Mouse (Mus musculus) forebrain, embryonic 16.5 days (tissue): Measurements from ENCODE around the gene Lrrc8c. TPM values are rescaled to one million over a fixed set of nuclear protein-coding genes. Genes with fewer than 3 reads are reported as not detected.
"Not testable (repeated sequence)": the region's sequence is repeated elsewhere in the genome, so short reads cannot be mapped to it uniquely, and the experiment has no call there.

ENCODE experiments used
- ATAC-seq: fragments of 200-750 bp; cut with Nextera tagmentation; 2 replicates; pipeline ENCODE4 v1.8.0; 2017; ENCODE audit warnings: mild to moderate bottlenecking, moderate library complexity
- H3K27ac ChIP-seq: fragments of 300-500 bp; sonication (generic); 2 replicates; pipeline ENCODE4 v1.5.1; 2014; ENCODE audit warnings: low read length, control low read depth
- H3K27me3 ChIP-seq: fragments of 300-500 bp; sonication (generic); replicated peaks from 2 replicates; pipeline ENCODE4 v1.6.1; 2014; ENCODE audit warnings: low read length; ENCODE audit not compliant: control insufficient read depth, insufficient read depth
- H3K36me3 ChIP-seq: fragments of 300-500 bp; sonication (generic); 2 replicates; pipeline ENCODE4 v1.6.1; 2014; ENCODE audit not compliant: control insufficient read depth, insufficient read depth
- H3K4me1 ChIP-seq: fragments of 300-500 bp; sonication (generic); replicated peaks from 2 replicates; pipeline ENCODE4 v1.6.1; 2014; ENCODE audit warnings: low read length; ENCODE audit not compliant: control insufficient read depth, insufficient read depth
- H3K4me2 ChIP-seq: fragments of 300-500 bp; sonication (generic); 2 replicates; pipeline ENCODE4 v1.6.1; 2014; ENCODE audit warnings: mild to moderate bottlenecking, low read length, control low read depth
- H3K4me3 ChIP-seq: fragments of 300-500 bp; sonication (generic); replicated peaks from 2 replicates; pipeline ENCODE4 v1.5.1; 2014; ENCODE audit warnings: mild to moderate bottlenecking, low read length, control low read depth
- H3K9ac ChIP-seq: fragments of 300-500 bp; sonication (generic); replicated peaks from 2 replicates; pipeline ENCODE4 v1.6.1; 2014; ENCODE audit warnings: low read depth, low read length, control low read depth
- H3K9me3 ChIP-seq: fragments of 300-500 bp; sonication (generic); 2 replicates; pipeline ENCODE4 v1.6.1; 2016; ENCODE audit warnings: low read length; ENCODE audit not compliant: control insufficient read depth
- WGBS: fragments of 180-500 bp; shearing (Covaris S2); extraction: QIAGEN DNeasy Blood & Tissue Kit; methylation state at CpG from one replicate; pipeline ENCODE4 v1.1.7; 2014; 5-methylcytosine and 5-hydroxymethylcytosine counted together
- polyA plus RNA-seq: library from polyadenylated mRNA; unstranded; fragments of >200 nt; fragmentation: Nextera tagmentation; extraction: Ambion mirVana; gene quantifications from 2 replicates; pipeline ENCODE4 v1.2.1, GENCODE M21; 2015

Lrrc8c gene
- polyA plus RNA-seq, 1 experiment from 2014 or later: 12.5 TPM

DNA sequence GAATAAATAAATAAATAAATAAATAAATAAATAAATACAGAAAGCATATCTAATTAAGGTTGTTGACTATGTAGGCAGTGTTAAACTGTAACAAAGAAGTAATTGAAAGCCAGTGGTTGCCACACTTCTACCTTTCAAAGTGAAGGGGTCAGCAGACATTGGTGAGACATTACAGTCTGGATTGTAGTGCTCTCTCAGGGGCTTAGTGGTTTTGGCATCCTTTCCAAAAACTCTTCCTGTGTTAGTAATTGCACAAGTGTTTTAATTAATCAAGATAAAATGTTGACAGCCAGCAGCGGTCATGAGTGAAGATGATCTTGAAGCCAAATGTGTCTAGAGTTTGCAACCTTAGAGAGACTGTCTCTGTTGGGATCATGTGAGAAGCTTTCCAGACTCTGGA, 110.8 kb downstream of the Lrrc8c start:
- no peaks in the 10 kb centered on the region for H3K27me3 ChIP-seq
- WGBS: 94% methylated on average over 1 of the region's 1 CpGs
- H3K27ac ChIP-seq: no peak overlapping the region
- H3K36me3 ChIP-seq: no peaks in the 10 kb centered on the region
- no peak overlapping the region for H3K4me3 ChIP-seq
- no peak overlapping the region for H3K9ac ChIP-seq
- no peaks in the 10 kb centered on the region for H3K9me3 ChIP-seq
- H3K4me2 ChIP-seq: no peak overlapping the region
- no peaks in the 10 kb centered on the region for H3K4me1 ChIP-seq
- ATAC-seq: no peak

DNA sequence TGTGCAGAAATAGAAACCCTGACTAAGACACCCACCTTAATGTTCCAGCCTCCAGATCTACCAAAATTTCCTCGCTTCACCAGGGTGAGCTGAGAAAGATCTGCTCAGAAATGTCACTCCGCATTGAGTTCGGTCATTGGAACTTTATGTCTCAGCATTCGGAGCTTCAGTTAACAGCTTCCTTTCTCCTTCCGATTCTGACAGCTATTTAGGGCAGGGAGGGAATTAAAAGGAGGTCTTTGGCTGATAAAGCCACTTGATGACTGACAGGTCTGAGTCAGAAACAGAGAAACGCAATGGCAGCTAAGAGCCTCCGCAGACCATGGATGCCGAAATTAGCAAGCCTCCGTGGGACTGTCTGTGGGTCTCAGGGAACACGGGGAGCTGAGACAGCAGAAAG, 112.9 kb downstream of the Lrrc8c start:
- Histone ChIP-seq H3K27ac (no peak overlapping the region), H3K4me2 (no peak overlapping the region), H3K4me3 (no peak overlapping the region), H3K9me3 (no peaks in the 10 kb centered on the region), H3K36me3 (no peaks in the 10 kb centered on the region), H3K4me1 (no peaks in the 10 kb centered on the region), H3K27me3 (no peaks in the 10 kb centered on the region), H3K9ac (no peak overlapping the region)
- WGBS: 90% methylated on average over 10 of the region's 10 CpGs
- no peak for ATAC-seq

DNA sequence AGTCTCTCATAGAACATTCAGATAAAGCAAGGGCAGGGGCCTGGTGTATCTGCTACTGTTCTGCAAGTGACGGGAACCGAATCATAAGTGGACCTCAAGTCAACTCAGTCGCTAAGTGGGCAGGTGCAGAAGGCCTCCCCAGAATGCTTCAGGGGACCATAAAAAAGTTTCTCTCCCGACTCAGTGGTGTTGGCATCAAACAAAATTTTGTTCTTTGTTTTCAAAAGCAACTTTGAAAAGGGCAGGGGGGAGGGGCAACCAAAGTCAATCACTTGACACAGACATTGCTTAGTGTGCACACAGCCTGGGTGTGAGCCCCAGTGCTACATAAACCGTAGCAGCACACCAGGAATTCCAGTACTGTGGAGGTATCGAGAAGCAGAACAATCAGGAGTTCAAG, 116.4 kb downstream of the Lrrc8c start:
- Histone ChIP-seq H3K4me3 (no peak overlapping the region), H3K9ac (no peak overlapping the region), H3K4me1 (no peaks in the 10 kb centered on the region), H3K9me3 (no peaks in the 10 kb centered on the region), H3K4me2 (no peak overlapping the region), H3K27ac (no peak overlapping the region), H3K27me3 (no peaks in the 10 kb centered on the region), H3K36me3 (no peaks in the 10 kb centered on the region)
- 73% methylated on average over 6 of the region's 6 CpGs for WGBS
- no peak for ATAC-seq

DNA sequence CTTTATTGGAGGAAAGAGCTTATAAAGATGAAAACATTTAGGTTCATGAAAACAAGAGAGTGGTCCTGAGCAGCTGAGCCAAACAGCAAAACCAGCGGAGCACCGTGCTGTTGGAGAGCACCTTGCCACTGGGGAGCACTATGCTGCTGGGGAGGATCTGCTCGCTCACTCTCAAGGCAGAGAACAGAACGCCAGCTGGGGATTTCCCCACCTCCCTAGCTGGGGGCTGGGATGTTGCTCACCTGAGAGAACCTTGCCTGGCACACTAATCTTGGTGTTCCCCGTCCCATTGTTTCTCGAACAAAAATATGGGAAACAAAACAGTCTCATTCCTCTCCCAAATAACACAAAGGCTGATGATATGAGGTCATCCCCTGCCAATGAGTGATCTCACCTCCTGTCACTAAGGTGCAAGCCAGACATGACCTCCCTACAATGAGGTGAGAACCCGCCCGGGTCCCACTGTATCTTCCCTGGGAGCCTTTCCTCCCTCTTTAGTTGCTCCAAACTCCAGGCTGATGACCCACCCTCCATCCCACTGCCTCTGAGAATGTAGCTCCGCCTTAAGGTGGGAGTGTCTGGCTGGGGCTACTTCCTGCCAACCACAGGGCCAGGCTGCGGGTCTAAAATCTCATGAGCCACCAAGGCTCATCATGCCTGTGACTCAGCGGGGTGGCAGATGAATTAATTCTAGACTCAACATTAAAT, 117.5 kb downstream of the Lrrc8c start:
- no peaks in the 10 kb centered on the region for H3K36me3 ChIP-seq
- H3K4me2 ChIP-seq: no peak overlapping the region
- no peak overlapping the region for H3K9ac ChIP-seq
- no peaks in the 10 kb centered on the region for H3K27me3 ChIP-seq
- H3K4me1 ChIP-seq: no peaks in the 10 kb centered on the region
- H3K4me3 ChIP-seq: no peak overlapping the region
- H3K27ac ChIP-seq: no peak overlapping the region
- ATAC-seq: no peak
- H3K9me3 ChIP-seq: no peaks in the 10 kb centered on the region
- 81% methylated on average over 11 of the region's 11 CpGs for WGBS

DNA sequence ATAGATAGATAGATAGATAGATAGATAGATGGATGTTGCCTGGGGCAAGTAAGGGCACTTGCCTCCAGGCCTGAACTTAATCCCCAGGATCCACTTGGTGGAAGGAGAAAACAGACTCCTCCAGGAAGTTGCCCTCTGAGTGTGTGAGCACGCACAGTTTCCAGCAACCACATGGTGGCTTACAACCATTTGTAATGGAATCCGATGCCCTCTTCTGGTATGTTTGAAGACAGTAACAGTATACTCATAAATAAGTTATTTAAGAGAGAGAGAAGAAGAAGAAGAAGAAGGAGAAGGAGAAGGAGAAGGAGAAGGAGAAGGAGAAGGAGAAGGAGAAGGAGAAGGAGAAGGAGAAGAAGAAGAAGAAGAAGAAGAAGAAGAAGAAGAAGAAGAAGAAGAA, 119.1 kb downstream of the Lrrc8c start:
- ATAC-seq, H3K27ac ChIP-seq, H3K4me1 ChIP-seq, H3K27me3 ChIP-seq, H3K36me3 ChIP-seq, H3K9me3 ChIP-seq, H3K4me2 ChIP-seq, H3K9ac ChIP-seq, H3K4me3 ChIP-seq: not testable (repeated sequence)
- 97% methylated on average over 2 of the region's 2 CpGs for whole genome bisulfite sequencing

DNA sequence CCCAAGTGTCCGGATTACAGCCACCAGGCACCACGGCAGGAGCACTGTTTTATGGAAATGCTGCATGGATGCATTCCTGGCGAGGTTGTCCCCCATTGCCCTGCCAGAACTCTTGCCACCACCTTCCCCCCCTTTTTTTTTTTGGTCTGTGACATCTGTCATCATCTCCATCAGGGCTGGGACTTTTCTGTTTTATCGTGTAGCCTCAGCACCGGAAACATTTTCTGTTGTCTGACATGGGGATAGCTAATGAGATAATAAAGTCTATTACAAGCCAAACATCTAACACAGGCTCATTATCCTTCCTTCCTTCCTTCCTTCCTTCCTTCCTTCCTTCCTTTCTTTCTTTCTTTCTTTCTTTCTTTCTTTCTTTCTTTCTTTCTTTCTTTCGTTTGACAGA, 119.7 kb downstream of the Lrrc8c start:
- Histone ChIP-seq H3K9ac (no peak overlapping the region), H3K36me3 (no peaks in the 10 kb centered on the region), H3K4me1 (no peaks in the 10 kb centered on the region), H3K27me3 (no peaks in the 10 kb centered on the region), H3K27ac (no peak overlapping the region), H3K9me3 (no peaks in the 10 kb centered on the region), H3K4me3 (no peak overlapping the region), H3K4me2 (no peak overlapping the region)
- 87% methylated on average over 6 of the region's 6 CpGs for WGBS
- no peak for ATAC-seq

DNA sequence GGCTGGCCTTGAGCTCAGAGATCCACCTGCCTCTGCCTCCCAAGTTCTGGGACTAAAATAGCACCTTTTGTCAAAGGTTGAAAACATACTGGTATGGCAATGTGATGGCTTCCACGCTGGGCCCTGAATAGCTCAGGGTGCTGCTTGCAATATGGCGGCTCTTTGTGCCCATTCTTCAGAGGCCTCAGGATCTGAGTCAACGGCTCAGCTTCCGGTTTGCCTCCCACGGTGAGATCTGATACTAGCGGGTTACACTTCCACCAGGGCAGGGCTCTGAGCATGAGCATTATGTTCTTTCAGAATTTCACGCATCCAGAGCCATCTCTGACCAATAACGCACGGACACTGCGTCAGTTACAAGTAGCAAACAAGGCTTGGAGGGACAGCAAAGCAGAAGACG, 120.2 kb downstream of the Lrrc8c start:
- no peaks in the 10 kb centered on the region for H3K9me3 ChIP-seq
- no peaks in the 10 kb centered on the region for H3K4me1 ChIP-seq
- no peaks in the 10 kb centered on the region for H3K36me3 ChIP-seq
- H3K27ac ChIP-seq: no peak overlapping the region
- no peak overlapping the region for H3K4me3 ChIP-seq
- ATAC-seq: no peak
- WGBS: 96% methylated on average over 11 of the region's 11 CpGs
- no peaks in the 10 kb centered on the region for H3K27me3 ChIP-seq
- no peak overlapping the region for H3K9ac ChIP-seq
- H3K4me2 ChIP-seq: no peak overlapping the region

DNA sequence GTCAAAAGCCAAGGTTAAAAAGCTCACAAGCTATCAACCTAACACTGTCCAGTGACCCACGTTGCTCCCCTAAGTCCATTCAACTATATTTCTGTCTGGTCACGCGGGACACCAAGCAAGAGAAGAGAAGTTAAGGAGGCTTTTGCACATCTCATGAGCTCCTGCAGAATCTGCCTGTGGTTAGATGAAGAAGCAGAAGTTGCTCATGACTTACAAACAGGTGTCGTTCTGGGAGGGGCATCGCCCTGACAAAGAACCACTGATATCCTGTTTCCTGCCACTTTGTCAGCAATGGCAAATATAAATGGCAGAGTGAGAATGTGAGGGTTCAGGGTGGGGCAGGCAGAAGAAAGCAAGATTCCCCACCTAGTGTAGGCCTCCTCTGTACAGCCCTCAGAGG, 123.3 kb downstream of the Lrrc8c start:
- H3K27me3 ChIP-seq: no peaks in the 10 kb centered on the region
- H3K4me2 ChIP-seq: no peak overlapping the region
- no peak overlapping the region for H3K4me3 ChIP-seq
- WGBS: 92% methylated on average over 5 of the region's 5 CpGs
- H3K9ac ChIP-seq: no peak overlapping the region
- H3K4me1 ChIP-seq: no peaks in the 10 kb centered on the region
- no peak for ATAC-seq
- H3K27ac ChIP-seq: no peak overlapping the region
- H3K36me3 ChIP-seq: no peaks in the 10 kb centered on the region
- no peaks in the 10 kb centered on the region for H3K9me3 ChIP-seq

DNA sequence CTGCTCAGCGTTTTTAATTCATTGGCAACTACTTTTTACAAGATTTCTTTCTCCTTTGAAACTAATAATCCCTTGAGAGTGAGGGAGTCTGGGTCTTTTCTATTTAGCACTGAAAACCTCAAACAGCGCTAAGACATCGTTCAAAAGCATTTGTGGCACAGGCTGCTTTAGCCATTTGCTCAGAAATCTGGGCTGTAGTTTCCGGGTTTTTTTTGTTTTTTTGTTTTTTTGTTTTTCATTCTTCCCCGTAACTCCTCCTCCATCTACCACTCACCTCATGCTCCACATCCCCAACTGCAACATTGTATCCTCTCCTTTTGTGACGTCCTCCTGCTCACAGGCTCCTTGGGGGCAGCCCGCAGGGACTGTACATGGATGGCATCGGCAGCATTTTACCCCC, 124.1 kb downstream of the Lrrc8c start:
- H3K27ac ChIP-seq: no peak overlapping the region
- no peaks in the 10 kb centered on the region for H3K36me3 ChIP-seq
- H3K4me3 ChIP-seq: no peak overlapping the region
- H3K4me2 ChIP-seq: no peak overlapping the region
- ATAC-seq: no peak
- no peaks in the 10 kb centered on the region for H3K27me3 ChIP-seq
- WGBS: 49% methylated on average over 8 of the region's 8 CpGs
- no peaks in the 10 kb centered on the region for H3K9me3 ChIP-seq
- no peak overlapping the region for H3K9ac ChIP-seq
- H3K4me1 ChIP-seq: no peaks in the 10 kb centered on the region

DNA sequence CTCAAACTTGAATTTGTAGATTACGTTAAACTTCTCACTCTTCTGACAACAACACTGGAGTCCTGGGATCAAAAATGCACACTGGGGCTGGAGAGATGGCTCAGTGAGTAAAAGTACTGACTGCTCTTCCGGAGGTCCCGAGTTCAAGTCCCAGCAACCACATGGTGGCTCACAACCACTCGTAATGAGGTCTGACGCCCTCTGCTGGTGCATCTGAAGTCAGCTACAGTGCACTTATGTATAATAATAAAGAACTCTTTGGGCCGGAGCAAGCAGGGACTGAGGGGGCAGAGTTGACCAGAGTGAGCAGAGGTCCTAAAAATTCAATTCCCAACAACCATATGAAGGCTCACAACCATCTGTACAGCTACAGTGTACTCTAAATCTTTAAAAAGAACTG, 125.0 kb downstream of the Lrrc8c start:
- no peak for ATAC-seq
- Histone ChIP-seq H3K36me3 (no peaks in the 10 kb centered on the region), H3K9me3 (no peaks in the 10 kb centered on the region), H3K4me2 (no peak overlapping the region), H3K4me3 (no peak overlapping the region), H3K9ac (no peak overlapping the region), H3K4me1 (no peaks in the 10 kb centered on the region), H3K27ac (no peak overlapping the region), H3K27me3 (no peaks in the 10 kb centered on the region)
- 92% methylated on average over 6 of the region's 6 CpGs for WGBS
